Mouse (Mus musculus): ENCODE measurements around the gene Car5a.

The Car5a gene

DNA sequence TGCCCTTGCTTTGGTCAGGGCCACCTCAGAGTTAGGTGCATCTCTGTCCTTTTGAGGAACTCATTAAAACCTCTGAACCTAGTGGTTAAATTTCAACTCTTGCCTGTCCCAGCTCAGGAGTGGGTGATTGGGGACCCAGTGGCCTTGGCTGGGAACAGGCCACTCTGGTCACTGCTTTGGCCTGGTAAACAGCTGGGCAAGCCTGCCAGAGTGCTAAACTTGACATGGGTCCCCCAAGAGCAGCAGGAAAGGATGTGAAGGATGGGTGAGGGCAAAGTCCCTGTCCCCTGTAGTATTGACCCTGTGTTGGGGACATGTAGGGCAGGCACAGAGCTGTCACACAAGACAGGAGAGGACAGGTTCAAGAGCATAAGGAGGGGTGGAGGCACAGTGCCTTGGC, at the start of gene Car5a:
Gene Car5a (minus strand): TSS at position 74 of the 400 bp plus-strand sequence.
- DNase-seq (ENCODE audit: low spot score) = no peak

DNA sequence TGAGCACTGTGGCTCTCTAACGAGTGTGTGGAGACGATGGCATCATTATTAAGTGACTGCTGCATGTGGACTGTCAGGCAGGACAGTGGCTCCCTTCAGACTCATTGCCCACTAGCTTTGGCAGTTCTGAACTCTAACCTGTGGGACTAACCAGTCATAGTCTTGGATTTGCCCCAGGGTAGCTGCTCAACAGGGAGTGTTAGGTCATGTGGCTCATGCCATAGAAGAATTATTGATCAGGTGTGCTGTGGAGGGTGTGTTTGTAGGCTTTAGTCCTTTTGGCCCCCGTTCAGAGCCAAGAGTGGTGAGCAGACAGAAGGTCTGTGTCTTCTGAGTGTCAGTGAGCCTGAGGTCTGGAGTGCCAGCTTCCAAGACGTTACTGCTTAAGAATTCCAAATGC, 48.2 kb upstream of the Car5a start:
- DNase-seq (ENCODE audit: low spot score) = no peak

DNA sequence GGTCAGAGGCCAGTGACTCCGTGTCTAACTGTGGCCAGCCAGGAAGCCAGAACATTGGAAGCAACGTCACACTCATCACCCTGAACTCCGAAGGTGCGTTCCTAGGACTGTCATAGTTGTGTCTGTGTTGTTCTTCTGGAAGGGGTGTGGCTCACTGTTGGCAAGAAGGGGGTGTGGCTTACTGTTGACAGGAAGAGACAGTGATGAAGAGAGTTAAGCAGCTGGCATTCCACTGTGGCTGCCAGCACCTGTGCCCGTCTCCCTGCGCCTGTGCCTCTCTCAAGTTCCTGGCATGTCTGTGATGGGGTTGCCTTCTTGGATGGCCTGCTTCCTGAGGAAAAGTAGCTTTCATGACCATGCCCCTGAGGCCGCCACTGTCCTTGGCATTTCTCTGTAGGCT, 46.9 kb upstream of the Car5a start:
- DNase-seq (ENCODE audit: low spot score) = no peak

DNA sequence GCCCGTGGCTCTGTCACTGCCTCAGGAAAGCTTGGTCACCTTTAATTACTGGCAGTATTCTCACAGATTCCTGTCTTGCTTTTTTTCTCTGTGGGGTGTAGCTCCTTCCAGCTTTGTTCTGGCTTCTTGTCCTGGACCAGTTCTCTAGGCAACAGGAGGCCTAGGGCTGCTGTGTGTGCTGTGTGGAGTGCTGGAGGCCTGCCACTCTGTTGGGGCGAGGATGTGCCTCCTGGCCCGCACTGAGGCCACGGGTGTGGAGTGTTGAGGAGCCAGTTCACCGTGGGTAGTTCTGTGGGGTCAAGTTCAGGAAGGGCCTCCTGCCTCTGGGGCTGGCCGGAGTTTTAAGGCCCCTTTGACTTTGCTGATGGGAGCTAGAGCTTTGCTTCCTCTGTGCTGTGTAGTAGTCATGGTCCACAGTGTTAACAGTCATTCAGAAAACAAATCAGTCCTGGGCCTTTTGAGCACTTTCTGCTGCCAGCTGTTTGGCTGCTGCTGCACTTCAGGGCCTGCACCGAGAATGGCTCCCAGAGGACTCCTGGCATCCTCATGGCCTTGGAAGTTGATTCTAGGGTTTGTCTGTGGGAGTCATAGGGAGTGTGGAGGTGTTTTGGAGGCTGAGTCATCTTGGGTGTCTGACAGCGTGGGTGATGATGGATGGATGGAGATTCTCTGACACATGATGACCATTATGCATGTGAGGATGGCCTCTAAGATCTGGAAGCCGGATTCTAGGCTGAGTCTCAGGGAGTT, 46.0 kb upstream of the Car5a start:
- DNase-seq (ENCODE audit: low spot score) = no peak

DNA sequence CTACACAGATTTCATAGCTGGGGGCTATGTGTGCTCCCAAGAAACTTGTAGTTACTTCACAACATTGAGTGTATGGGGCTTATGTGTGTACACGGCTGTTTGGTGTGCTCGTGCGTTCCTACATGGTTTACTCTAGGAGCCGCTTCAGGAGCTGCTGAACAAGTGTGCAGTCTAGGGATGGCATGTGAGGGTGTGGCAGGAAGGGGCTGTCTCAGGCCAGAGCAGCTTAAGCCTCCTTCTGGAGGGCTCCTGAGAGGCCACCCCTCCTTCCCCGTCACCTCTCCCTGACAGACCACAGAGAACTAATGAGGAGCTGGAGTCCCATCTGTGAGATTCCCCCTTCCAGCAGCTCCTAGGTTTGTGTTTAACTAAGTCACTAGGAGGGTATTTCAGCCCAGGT, 43.2 kb upstream of the Car5a start:
- no peak for DNase-seq (ENCODE audit: low spot score)

DNA sequence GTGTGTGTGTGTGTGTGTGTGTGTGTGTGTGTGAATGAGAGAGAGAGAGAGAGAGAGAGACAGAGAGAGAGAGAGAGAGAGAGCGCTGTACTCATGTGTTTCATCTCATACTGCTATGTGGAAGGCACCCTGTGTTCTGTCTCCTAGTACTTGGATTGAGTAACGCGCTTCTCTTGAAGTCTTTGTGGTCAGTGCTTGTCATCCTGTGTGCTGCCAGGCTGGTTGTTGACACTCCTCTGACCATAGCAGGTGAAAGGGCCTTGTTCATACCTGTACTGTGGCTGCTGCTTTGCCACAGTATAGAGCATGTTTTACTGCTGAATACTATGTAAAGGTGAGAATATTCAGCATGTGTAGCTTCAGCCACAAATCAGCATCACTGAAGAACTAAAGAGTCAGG, 41.0 kb upstream of the Car5a start:
- no peak for DNase-seq (ENCODE audit: low spot score)

DNA sequence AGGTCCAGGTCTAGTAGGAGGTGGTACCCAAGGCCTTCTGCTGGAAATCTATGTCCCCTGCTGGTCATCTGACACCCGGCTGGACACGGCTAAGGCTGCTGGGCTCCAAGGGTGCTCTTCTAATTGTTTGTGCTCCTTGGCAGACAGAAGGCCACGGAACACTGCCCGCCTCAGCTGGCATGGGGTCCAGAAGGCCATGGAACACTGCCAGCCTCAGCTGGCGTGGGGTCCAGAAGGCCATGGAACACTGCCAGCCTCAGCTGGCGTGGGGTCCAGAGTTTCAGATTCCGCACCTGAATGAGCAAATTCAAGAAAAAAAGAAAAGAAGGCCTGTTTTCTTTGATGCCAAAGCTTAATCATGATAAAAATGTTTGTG, 36.8 kb upstream of the Car5a start:
- peak; percentile 61 for DNase-seq (ENCODE audit: low spot score)

DNA sequence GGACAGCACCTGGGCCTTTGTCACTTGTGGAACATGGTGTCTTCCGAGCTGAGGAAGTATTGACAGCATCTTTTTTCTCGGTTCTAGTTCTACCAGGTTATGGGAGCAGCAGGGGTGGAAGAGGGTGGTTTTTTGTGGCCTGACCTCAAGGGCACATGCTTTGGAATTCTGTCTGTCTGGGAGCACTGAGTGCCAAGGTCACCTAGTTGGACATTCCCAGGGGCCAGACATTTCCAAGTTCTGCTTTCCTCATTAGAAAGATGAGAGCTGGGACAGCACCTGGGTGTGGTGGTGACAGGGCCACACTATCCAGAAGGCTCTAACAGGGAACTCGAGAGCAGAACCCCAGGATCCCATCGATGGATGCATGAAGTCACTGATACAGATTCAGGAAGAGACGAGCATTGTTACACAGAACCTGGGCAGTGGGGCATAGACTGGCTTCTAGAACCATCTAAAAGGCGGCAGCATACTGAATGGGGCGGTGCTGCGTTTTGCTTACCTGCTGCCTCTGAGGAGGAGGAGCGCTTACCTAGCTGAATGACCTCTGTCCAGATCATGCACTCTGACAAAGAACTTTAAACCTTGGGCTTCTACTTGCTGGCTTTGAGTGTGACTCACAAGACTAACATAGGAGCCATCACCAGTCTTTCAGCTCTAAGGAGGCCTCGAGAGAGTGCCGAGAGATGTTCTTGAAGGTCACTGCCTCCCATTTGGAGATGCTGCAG, 36.3 kb upstream of the Car5a start:
- DNase-seq (ENCODE audit: low spot score) = no peak

DNA sequence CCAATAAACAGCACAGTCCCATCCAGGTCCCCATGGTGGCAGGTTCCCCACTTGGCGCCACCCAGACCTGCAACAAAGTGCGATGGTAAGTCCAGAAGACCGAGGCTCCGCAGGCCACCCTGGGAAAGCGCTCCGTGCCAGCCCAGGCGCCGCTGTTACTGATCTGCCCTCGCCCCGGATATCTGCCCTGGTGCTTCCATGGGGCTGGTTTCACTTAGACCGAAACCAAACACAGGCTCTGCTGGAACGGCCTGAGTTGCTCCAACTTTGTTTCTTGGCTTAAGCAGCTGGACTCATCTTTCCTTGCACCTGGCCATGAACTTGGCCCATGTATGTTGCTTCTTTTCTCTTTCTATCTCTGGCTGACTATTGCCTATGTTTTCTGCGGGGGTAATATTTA, 34.0 kb upstream of the Car5a start:
- DNase-seq (ENCODE audit: low spot score) = no peak

DNA sequence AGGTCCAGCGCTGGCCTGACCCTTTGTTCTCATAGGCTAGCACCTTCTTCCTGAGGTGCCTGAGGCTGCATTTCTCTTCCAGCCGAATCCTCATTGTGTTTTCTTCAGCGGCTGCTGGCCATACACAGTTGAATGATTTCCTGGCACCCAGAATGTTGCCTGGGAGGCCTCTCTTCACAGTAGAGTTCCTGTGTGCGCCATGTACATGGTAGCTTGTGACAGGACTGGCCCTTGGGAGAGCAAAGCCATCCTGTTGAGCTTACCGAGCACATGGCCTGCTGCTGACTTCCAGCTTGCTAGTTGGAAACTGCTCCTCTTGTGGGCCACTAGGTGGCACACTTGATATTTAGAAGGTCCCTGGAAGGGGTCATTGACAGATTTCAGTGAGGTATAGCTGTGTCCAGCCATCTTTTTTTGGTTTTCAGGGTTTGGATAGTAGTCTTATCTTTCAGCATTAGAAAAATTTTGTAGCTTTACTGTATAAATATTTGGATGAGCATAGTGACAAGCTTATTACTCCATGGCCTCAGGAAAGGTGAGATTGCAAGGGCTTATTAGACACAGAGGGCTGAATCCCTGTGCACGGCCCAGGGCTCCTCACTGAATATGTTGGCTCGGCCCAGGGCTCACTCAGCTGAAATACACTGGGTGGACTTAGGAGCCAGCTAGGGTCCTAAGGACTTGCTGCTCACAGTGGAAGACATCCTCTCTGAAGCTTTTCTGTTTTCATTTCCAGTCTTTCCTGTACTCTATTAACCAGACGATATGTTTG, 33.3 kb upstream of the Car5a start:
- no peak for DNase-seq (ENCODE audit: low spot score)

DNA sequence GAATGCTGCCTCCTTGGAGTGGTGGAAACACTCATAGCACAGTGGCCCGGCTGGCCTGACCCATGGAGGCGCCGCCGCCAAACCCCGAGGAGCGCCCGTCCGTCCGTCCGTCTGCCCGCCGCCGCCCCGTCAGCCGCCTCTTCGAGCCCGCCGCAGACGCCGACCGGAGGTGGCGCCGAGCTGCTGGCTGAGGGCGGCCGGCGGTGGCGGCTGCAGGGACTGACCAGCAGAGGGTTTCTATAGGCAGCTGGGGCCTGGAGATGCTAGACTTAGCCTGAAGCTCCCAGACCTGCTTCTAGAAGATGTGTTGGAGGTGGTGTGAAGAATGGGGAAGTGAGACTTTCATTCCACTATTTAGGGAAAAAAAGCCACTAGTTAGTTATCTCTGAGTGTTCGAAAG, 29.2 kb upstream of the Car5a start:
- DNase-seq (ENCODE audit: low spot score) = no peak

DNA sequence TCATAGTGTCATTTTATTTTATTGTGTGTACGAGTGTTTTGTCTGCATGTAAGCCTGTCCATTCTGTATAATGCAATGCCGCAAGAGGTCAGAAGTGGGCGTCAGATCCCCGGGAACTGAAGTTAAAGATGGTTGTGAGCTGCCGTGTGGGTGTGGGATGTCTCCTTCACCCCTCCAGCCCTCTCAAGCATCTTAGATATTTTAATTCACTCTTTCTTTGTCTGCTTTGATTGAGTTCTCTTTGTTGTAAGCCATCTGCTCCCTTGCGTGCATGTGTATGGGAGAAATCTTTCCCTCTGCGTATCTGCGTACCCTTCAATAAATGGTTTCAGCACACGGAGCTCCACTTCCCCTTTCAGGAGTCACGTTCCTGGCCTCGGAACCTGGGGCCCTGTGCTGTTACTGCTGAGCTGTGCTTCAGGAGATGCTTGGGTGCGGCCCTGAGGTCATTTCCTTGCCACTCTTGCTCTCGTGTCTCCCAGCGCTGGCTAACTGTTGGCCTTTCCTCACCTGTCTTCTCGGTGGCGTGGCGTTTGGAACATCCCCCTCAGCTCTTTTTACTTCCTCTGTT, 26.9 kb upstream of the Car5a start:
- DNase-seq (ENCODE audit: low spot score) = no peak

DNA sequence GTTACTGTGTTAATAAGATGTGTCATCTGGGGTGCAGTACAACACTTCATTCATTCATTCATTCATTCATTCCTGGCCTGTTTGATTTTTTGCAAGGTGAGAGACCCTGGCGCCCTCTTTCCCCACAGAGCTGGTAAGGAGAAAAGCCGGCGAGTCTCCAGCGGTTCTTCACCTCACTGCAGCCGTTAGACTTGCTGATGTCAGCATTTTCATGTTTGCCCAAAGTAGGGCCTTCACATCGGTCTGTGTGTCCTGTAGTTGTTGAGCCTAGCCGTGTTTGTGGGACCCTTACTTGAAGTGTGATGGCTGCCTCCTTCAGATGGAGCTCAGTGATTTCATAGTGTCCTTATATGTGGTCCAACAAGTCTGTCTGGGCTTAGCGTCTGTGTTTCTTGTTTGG, 25.5 kb upstream of the Car5a start:
- DNase-seq (ENCODE audit: low spot score) = no peak

DNA sequence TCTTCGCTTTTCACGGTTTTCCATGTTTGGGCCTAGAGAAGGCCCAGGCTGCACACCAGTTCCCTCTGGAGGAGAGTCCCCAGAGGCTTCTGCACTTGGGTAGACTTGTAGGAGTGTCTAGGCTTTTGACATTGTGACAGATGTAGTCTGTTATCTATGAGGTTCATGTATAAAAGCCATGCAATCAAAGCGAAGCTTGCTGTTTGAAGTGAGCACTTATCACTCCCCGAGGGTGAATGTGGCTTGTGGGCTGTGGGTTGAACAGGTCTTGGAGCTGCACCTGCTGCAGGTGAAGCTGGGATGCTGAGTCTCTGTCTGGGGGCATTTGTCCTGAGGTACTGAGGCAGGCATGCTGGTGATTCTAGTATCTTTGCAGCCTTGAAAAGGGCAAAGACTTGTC, 23.8 kb upstream of the Car5a start:
- no peak for DNase-seq (ENCODE audit: low spot score)

DNA sequence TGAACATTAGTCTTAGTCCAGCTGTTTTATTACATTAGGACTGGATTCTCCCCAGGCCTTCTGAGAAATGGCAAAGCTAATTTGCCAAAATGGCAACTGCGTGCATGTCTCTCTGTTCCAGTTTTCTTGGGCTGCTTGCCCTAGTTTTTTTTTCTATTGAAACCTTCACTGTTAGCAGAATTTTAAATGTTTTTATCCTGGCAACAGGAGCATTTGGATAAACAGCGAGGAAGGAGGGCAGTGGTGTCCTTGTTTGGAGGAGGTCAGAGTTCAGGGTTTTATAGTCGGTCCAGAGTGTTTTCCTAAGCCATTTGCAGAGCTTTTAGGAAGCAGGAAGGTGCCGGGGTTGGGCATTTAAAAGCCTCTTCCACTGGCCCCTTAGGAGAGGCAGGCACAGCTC, 23.3 kb upstream of the Car5a start:
- DNase-seq (ENCODE audit: low spot score) = no peak

DNA sequence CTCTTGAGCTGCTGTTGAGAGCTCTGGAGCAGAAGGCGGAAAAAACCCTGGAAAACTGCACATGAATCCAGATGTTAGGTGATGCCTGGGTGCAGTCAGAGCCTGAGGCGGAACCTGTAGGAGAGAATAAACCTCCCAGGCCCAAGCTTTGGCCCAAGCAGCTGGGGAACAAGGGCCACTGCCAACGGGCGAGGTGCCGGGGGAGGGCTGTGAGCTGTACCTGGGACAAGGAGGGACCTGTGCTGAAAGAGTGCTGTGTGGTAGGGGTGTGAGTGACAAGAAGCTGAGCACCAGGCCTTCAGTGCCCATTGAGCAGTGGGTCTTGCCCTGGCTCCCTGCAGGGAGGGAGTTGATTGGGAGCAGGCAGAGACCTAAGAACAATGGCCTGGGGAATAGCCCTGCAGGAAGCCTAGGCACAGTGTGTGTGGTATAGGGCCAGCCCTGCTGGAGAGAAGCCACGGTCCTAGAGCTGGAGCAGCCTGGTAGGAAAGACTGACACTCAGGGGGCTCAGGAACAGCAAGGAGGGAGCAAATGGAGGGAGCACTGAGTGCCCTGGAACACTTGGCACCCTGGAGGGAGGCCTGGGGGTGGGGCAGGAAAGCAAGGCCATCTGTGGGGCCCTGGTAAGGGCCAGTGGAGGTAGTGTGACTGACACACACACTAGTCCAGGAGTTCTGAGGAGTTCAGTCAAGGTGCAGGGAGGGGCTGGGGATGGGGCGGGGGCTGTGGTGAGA, 22.2 kb upstream of the Car5a start:
- no peak for DNase-seq (ENCODE audit: low spot score)

DNA sequence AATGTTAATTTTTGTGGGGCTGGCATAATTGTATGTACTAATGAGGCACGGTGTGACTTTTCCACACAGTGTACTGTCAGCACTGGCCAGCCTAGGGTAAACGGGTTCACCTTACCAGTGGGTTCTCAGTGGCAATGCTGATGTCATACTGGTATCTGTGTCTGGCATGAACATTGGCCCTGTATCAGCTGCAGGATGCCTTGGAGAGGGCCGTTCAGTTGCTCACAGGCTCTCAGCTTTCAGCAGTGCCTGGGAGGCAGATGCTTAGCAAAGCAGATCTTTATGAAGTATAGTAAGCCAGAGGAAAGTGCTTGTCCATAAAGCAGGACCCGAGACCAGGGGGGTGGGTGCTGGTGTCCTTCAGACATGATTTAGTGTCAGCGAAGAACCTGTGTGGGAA, 21.4 kb upstream of the Car5a start:
- DNase-seq (ENCODE audit: low spot score) = no peak

DNA sequence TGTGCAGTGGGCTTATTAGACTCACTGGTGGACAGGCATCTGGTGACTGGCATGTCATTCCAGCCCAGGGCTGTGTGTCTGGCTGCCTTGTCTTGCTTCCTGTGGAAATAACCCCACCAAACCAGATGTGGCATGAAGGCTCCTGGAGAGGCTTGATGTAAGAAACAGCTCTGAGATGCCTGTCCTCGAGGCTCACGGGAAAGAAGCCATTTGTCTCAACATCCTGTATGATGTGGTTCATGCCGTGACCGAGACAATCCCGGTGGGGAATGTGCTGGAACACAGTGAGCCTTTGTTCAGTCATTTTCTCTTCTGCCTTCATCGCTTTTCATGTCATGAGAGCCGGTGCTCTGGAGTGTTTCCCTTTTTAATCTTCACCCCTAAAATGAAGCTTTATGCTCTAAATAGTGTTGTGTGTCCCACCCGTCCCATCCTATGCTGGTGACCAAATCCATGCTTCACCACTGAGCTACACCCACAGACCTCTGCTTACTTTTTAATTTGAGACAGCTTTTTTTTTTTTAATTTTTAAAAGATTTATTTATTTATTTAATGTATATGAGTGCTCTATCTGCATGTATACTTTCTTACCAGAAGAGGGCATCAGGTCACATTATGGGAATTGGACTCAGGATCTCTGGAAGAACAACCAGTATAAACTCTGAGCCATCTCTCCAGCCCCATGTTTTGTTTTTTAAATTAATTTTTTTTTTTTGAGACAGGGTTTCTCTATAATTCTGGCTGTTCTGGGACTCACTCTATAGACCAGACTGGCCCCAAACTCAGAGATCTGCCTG, 20.2 kb upstream of the Car5a start:
- DNase-seq (ENCODE audit: low spot score) = no peak

DNA sequence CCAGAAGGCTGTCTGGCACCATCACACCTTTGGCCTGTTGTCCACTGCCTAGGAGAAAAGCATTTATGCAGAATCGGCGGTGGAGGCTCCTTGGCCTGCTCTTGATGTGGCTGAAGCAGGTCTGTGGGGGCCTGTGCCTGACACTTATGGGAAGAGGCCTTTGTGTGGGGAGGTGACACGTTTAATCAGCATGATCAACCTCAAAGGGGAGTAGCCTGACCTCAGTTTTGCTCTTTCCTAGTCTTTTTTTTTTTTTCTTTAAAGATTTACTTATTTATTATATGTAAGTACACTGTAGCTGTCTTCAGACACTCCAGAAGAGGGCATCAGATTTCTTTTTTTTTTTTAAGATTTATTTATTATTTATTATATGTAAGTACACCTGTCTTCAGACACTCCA, 18.2 kb upstream of the Car5a start:
- no peak for DNase-seq (ENCODE audit: low spot score)

DNA sequence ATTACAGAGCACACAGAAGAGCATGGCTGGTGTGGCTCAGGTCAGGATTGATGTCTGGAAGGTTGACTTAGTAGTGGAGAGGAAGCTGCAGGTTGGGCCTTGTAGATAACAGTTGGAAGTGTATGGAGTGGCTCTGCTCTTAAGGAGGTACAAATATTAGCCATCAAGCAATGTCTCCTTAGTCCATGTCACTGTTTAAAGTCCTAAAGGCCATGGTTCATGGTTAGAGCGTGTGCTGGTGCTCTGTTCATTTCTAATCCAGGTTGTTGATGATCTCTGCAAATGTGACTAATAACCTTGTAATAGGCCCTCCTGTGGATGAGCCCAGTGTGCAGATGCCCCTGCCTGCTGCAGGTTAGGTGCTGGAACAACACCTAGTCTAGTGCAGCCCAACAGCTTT, 13.7 kb upstream of the Car5a start:
- no peak for DNase-seq (ENCODE audit: low spot score)

DNA sequence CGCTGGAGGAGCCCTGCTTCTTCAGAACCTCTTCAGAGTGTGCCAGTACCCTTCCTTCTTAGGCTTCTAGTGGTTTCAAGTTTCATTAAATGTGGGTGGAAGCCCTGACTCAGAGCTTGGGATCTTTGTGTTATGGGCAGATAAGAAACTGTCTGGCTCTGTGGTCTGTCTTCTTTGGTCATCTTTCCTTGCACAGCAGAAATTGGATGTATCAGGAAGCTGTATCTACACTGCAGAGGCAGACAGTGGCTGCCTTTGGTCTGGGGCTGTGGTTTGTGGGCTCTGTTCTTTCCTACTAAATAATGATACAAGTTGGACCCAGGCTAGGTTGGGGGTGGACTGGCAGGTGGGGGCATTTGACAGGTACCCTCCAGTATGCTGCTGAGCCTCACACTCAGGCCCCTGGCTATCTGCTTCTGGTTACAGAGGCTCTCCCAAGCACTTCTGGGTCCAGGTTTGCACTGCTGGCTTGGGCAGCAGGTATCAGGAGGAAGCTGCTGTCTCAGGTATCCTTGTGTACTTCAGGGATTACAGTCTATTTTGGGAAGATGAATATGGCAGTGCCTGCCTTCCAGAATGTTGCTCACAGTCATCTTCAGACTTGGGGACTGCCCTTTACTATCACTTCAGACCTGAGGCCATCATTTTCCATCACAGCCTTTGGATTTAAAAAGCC, 11.3 kb upstream of the Car5a start:
- DNase-seq (ENCODE audit: low spot score) = no peak

All from ovary, adult 18-20 months (tissue).